Mouse (Mus musculus): ENCODE measurements at regions not wholly inside any gene's neighbourhood (a gene's known extent, or its start where the extent isn't known, plus 50 kb on each side); places are given as distances from the start of the nearest gene placed in this dataset.

DNA sequence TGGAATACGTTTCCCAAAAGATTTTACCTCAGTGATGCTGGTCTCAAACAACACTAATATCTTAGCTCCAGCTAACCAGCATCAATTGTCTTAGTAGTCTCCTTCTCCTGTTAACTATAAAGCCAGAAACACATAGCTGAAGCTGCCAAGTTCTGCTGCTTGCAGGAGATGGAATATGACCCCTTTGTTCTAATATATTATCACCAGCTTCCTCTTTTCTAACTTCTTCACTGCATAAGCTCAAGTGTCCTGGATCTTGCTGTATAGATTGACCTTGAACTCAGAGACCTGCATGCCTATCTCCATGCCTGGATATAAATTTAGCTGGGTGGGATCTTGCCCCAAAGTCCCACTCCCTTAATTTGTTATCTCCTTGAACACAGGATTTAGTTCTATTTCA lies 94.8 kb downstream of the Rbm46 start:
- no peak for DNase-seq

DNA sequence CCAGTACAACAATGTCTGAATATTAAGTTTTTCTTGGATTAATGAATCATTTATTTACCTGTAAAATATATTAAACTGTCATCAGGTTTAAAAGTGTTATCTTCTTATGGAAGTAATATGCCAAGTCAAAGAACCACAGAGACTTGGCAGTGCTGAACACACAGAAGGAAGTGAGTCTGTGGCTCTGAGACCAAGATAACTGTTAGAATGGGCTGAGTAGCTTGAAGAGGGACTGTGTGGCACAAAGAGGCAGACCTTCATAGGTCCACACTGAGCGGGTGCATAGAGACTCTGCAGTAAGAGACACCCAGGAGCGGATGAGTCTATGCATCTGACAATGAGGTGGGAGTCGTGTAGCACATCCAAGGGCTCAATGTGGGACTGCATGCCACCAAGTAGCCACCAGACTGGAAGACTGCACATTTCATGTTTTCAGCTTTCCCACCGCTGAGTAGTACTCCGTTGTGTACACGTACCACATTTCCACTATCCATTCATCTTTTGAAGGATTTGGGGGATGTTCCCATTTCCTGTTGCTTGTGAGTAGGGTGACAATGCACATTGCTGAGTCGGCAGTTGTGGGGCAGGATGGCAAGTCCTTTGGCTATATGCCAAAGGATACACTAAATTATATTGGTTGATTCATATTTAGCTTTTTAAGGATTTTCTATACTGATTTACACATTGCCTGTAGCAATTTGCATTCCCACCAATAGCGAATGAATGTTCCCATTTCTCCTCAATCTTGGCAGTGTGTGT lies 105.6 kb downstream of the Rbm46 start:
- DNase-seq: no peak

DNA sequence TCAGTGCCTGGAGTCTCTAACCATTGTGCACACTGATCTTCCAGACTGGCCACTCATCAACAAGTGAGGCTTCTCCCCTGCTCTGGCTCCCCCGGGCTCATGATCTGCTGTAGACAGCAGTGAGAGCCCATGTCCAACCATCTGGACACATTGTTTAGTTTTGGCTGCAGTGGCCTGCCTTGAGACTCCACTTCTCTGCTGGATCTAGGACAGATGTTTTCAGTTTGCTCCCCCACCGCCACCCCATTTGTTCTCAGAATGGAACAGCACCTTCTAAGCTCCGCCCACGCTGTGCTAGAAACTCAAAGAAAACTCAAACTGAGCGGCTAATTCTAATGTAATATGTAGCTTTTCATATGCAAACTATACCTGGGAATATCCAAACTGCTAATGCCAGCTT lies 108.8 kb downstream of the Rbm46 start:
- no peak for DNase-seq

DNA sequence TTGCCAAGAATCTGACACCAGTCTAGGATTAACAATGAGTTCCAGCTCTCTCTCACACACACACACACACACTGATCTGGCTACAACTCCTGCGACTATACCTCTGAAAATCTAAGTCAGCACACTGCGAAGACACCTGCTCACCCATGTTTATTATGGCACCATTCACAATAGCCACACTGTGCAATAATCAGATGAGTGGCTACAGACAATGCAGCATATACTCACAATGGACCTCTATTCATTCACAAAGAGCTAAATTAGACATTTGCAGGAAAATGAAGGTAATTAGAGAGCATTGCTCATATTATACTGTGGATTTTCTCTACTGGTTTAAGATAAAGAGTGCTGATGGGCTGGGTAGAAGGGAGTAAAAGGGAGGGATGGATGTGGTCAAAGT lies 116.3 kb downstream of the Rbm46 start:
- DNase-seq: no peak

DNA sequence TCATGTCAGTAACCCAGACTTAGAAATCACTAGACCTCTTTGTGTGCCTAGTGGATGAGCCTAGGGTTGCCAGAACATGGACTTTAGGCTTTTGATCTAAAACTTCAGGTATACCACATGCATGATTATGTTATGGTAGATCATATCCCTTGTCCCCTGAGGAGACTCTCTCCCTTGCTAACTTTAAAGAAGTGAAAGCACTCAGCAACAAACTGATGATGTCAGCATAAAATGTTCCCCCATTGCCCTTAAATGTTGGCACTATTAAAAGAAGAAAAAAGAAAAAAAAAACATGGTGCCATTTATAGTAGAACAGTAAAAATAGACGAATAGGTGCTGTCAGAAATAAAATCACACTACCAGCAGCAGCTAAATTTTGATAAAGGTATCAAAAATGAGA lies 117.3 kb downstream of the Rbm46 start:
- DNase-seq: no peak

DNA sequence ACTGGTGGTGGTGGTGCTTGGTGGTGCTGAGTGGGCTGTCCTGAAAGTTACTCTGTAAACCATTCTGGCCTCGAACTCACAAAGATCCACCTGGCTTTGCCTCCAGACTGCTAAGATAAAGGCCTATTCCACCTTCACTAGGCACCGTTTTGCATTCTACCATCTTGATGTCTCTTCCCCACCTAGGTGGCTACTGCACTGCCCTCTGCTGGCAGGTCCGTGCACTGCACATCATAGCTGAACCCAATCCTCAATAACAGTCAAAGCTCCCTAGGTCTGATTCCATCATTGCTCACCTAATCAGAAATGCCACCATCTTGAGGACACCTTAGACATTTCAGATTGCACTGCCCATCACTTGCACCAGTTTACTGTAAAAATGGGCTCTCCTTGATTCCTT lies 150.7 kb downstream of the Rbm46 start:
- DNase-seq: peak; percentile 37

DNA sequence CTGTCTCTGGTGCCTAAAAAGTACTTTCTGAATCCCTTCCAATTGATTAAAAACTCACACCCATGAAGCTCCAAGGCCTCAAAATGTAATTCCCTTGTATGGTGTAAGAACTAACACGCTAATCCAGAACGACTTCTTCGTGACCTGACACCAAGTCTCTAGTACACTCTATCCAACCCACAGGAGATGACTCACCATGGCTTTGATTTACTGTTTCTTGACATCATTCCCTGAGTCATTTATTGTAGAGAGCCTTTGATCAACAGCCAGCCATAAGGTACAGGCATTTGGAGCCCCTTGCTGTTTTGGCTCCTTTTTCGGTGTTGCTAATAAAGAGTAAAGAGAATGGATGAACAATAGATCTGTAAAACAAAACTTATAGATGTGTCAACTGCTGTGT lies 159.7 kb upstream of the Npy2r start:
- no peak for DNase-seq

DNA sequence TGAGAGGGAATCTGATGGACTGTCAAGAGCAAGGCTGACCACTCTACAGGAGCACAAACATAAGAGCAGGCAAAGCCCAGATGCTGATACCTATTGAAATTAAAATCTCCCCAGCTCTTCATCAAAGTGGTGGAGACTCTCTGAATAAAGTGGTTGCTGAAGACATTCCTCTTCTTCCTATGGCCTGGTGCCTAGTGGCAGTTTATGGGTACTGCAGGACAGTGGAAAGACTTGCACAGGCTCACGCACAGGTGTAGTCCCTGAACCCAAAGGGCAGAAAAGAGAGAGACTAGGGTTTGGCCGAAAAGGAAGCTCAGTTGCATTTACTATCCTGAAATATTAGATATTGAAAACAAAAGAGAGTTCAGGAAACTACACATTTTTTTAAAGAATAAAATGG lies 144.2 kb upstream of the Npy2r start:
- DNase-seq: no peak

DNA sequence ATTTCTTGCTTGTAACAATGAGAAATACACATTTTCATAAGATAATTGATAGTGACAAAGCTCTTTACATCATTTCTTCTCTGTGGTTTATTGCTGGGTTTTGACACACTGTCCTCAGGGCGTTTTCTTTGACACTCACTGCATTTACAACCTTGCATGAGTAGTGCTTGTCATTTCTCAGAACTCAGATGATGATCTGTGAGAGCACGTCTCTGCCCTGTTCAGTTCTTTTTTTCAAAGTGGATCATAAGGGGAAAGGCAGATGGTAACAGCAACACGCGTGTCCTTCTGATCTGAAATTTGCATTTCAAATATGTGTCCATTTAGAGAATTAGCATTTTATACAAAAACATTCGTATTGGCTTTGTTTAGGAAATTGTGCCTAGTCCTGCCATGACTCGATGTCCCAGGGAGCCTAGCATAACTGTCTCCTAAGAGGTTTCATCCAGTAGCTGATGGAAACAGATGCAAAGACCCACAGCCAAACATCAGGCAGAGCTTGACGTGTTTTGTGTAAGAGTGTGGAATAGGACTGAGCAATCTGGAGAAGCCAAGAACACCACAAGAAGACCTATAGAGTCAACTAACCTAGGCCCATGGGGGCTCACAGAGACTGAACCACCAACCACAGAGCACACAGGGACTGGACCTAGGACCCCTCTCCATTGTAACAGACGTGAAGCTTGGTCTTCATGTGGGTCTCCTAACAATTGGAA lies 108.4 kb upstream of the Npy2r start:
- DNase-seq: no peak

DNA sequence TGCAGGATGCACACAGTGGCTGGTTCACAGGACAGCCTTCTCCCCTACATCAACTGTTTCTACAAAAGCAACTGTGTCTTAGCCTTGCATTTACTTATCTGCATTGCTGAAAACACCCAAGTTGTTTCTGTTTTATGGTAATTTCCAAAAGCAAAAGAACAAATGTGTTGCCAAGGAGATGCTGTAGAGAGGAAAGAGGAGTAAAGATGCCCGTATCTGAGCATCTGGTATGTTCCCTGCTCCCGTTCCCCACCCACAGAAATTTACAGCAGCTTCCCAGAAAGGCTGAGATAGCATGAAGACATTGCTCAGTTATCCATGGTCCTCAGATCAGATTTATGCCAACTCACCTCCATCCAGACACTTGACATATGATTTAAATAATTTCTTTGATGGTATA lies 104.5 kb upstream of the Npy2r start:
- peak; percentile 22 to 23 for DNase-seq

DNA sequence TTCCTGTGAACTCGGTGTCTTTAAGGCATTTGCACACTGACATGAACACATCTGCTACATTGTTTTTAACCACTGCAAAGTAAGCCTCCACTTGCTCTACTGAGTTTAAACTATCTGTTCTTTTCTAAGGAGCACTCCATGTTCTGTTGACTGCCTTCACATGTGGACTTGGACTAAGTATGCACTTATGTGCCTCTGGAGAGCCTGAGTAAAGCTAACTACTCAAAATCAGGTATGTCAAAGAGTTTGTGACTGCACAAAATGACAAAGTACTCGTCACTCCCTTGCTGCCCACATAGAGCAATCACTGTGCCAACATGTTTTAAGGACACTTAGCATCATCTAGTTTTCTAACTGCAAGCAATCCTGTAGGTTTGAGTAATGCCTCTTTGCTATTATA lies 92.2 kb upstream of the Npy2r start:
- no peak for DNase-seq

DNA sequence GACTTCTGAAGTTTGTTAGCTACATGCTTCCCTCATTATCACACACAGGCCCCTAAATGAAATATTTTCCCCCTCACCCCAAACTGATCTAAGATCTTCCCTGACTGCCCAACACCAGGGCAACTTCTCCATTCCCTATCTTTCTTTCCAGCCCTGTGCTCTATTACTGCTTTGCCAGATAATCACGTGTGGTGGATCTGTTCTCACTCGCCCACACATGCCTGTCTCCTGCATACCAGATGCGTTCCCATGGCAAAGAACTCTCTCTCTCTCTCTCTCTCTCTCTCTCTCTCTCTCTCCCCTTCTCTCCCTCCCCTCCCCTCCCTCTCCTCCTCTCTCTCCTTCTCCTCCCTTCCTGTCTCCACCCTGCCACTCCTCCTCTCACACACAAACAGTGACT lies 88.8 kb upstream of the Npy2r start:
- DNase-seq: peak; percentile 35 to 40

DNA sequence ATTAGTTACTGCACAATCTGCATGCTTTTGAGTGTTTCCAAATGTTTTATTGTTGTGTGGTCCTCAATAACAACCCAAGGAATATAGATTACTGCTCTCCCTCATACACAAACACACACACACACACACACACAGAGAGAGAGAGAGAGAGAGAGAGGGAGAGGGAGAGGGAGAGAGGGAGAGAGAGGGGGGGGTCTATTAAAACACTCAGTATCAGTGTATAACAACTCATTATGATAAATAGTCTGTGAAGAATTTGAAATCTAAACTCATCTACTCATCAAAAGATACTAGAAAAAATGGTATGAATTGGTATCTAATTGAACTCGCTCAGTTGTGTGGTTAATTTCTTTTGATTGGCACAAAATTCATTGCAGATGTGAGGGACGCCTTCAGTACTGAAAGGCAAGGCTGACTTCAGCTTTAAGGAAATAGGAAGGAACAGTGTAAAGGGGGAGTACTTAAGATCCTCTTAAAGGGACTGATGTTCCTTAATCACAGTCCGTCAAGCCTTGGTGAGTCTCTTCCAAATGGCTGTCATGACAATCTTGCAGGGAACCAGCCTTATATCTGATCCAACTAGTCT lies 72.6 kb upstream of the Npy2r start:
- no peak for DNase-seq

DNA sequence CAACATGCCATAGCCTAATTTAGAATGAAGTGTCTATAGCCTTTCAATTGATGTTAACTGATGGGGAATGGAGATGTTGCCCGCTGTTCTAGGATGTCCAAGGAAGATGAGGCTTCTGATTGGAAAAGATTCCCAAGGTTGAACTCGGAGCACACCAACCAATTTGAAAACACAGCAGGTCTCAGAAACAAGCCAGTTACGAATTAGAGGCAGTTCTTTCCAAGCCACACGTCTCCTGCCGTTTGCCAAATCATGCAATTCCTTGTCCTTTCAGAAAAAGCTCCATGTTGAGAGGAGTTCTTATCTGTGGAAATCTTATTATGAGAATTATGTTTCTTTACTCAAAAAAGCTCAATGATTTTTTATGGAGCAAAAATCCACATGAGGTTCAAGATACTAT lies 71.5 kb upstream of the Npy2r start:
- DNase-seq: no peak

DNA sequence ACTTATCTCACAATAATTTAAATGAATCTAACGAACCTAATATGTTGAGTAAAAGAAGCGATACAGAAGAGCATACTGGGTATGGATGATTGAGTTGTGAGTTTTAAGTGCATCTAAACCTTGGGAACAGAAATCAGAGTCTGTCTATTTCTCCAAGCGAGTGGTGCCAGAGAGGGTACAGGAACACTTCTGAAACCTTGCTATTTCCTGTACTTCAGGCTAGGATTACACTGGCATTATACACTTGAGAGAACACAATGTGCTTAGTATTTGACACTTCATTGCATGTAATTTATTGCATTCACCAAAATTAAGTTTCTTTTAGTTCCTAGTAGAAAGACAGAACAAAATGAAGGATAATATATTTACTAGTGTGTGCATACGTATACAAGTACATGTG lies 54.0 kb upstream of the Npy2r start:
- no peak for DNase-seq

DNA sequence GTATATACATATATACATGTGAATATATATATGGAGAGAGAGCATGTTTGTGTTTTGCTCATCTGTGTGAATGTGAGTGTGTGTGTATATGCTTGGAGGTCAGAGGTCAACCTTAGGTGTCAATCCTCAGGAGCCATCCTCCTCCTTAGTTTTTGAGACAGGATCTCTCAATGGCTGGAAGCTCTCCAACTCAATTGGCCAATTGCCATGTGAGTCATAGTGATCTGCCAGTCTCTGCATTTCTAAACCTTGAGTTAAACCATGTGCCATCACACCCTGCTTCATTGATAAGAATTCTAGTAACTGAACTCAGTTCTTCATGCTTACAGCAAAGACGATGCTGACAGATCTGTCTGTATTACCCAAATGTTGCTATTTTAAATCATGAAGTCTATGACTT lies 50.8 kb upstream of the Npy2r start:
- no peak for DNase-seq

All from layer of hippocampus, postnatal 36 days (tissue).